Mouse (Mus musculus): ENCODE measurements at regions not wholly inside any gene's neighbourhood (a gene's known extent, or its start where the extent isn't known, plus 50 kb on each side); places are given as distances from the start of the nearest gene placed in this dataset.

DNA sequence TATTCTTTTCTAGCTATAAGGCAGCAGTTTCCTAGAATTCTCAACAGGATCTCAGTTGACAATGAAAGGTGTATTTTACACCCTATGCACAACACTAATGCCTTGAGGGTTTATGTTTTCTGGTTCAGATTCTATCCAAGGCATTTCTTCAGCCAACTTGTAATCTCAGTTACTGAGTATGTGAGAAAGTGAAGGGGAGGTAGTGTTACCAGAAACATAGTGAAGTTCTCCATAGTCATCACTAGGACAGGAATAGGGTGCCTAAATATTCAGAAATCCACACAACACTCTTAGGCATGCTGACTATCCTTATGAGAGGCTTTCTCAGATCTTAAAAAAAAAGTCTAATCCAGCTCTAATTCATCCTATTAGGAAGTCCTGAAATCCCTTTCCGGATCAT is 1228.2 kb upstream of the Cntnap5a start:
- DNase-seq, result no peak

DNA sequence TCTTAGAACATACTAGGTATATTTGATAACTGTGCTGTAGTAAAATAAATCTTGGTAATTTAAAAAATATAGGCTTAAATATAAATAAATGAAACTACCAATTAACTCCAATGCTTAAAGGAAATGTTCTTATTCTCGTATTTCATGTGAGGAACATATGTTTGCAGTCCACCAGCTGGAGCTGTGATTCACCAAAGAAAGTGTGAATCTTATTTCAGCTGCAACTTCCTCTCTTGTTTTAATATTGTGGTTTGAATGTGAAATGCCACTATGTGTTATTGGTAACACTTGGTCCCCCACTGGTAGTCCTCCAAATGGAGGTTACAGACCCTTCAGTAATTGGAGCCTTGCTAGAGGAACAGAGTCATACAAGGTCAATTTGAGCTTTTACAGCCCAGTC is 1188.1 kb upstream of the Cntnap5a start:
- peak; percentile 4 for DNase-seq

DNA sequence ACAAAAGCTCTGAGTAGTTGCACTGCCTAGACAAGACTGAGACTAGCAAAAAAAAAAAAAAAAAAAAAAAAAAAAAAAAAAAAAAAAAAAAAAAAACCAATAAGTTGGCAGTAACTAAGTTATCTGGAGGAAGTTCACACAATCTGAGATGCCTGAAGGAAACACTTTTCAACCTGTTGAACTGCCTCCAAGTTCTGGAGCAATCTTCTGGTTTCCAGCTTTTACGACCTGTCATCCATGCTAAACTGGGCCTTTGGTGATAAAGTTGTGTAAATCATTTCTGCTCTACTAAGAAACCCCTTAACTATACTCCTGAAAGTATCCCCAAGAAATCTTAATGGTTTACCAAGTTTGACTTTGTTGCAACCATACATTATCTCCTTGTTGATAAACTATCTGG is 1168.8 kb upstream of the Cntnap5a start:
- no peak for DNase-seq

DNA sequence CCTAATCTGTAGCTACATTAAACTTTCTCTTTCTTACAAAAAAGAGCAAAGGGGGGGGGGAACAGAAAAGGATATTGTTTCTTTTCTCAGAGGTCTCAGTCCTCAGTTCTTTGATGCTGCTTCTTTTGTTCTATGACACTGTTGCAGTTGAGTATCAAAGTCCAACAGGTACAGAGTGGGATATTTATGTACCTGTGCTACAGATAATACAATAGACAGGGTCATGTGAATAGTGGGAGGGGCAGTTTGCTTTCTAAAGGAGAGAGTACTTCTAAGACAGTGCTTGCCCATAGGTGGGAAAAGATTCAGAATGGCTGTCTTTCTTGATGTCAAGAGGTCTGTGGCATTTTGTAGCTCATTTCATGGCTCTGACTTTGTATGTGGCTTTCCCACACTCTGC is 1164.7 kb upstream of the Cntnap5a start:
- no peak for DNase-seq

DNA sequence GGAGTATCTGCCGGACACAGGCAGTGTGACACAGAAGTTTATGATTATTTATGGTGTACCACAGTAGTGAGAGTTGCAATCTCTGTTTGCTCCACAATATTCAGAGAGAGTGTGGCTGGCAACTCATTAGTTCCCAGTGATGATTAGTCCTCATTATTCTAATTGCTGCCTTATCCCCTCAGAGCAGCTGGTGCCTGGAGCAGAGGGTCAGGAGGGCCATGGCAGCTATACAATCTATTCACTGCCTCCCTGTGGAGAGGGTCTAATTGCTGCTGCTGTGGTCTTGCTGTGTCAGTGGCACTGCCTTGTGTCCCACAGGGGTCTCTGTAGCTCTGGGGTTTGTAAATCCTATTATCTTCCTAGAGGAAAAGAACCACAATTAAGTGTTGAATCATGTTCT is 1156.0 kb upstream of the Cntnap5a start:
- DNase-seq, result no peak

DNA sequence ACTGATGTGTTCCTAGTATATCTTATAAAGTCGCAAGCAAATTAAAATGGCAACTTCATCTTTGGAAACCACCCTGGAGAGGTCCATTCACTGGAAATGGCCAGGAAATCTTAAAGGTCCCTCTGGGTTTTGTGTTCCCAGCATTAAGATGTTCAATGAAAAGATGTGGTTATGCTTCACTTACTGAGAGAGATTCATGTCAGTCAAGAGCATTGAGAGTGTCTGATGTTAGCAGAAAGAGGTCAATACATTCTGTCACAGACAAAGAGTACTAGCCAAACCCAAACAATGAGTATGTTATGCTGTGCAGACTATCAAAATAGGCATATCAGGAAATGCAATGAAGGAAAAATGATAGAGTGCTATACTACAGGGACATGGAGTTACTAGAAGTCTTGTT is 1150.7 kb upstream of the Cntnap5a start:
- DNase-seq, result no peak

DNA sequence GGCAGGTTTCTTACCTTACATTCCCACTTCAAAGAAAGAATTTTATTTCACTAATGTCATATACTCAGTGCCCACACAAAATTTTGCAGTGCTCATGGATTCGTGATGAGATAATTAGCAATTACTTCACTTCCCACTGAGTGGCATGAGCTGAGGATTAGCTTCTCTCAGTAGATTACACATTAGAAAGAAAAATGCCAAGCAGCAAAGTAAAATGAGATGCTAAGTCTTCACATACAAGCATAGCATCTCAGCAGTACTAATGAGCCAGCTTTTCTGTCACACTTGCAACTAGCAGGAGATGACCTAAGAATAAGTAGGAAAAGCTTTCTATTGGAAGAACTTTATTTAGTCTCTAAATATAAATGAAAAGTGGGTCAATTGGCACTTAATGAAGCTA is 1137.6 kb upstream of the Cntnap5a start:
- no peak for DNase-seq

DNA sequence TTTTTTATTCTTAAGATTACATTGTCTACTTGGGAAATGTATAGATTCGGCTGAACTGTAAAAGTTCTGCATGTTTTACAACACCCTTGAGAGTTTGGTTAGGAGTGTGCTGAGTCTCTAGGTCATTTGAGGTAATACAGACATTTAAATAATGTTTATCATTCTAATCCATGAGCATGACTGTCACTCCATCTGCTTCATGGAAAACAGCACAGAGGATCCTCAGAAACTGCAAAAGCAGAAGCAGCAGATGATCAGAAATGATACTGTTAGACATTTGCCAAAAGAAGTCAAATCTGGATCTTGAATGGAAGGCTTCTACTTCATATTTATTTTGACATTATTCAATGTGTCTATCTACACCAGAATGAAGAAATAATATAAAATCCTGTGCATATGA is 1131.8 kb upstream of the Cntnap5a start:
- DNase-seq, result no peak

DNA sequence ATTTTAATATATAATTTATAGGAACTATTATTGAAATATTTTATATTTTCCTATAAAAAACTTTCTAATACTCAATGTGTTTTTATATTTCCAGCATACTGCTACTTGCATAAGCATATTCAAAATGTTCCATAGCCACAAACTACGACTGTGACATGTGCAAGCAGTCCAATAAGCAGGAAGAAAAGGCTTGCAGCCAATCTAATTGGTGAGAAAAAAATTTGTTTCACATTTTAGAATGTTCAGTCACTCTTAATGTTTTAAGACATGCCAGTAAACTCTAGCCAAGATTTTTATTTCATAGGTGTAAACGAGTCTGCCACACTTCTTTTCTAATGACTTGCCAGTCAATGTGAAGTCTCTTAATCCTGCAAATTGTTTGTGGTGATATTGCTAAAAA is 1130.1 kb upstream of the Cntnap5a start:
- DNase-seq, result no peak

Data from right cerebral cortex, postnatal 25 days (tissue).